Mouse (Mus musculus) heart, embryonic 16.5 days (tissue): Measurements from ENCODE around the gene Coq5. TPM values are rescaled to one million over a fixed set of nuclear protein-coding genes. Genes with fewer than 3 reads are reported as not detected.

Source experiments
- ATAC-seq: fragments of 200-750 bp; cut with Nextera tagmentation; replicated peaks from 2 replicates; pipeline ENCODE4 v1.8.0; 2017; ENCODE audit warnings: moderate number of reproducible peaks; ENCODE audit not compliant: insufficient read depth, low FRiP score; ENCODE audit errors: extremely low read depth
- H3K27ac ChIP-seq: fragments of 300-500 bp; sonication (generic); 2 replicates; pipeline ENCODE4 v1.5.1; 2014; ENCODE audit warnings: mild to moderate bottlenecking, low read length, control low read depth, moderate library complexity
- H3K27me3 ChIP-seq: fragments of 300-500 bp; sonication (generic); 2 replicates; pipeline ENCODE4 v1.6.1; 2014; ENCODE audit warnings: low read length, mixed read lengths; ENCODE audit not compliant: control insufficient read depth, insufficient read depth
- H3K36me3 ChIP-seq: fragments of 300-500 bp; sonication (generic); 2 replicates; pipeline ENCODE4 v1.6.1; 2014; ENCODE audit not compliant: control insufficient read depth, insufficient read depth
- H3K4me1 ChIP-seq: fragments of 300-500 bp; sonication (generic); 2 replicates; pipeline ENCODE4 v1.6.1; 2014; ENCODE audit warnings: low read length, mixed read lengths; ENCODE audit not compliant: control insufficient read depth, insufficient read depth
- H3K4me2 ChIP-seq: fragments of 300-500 bp; sonication (generic); 2 replicates; pipeline ENCODE4 v1.6.1; 2014; ENCODE audit warnings: low read depth, mild to moderate bottlenecking, control low read depth, low read length
- H3K4me3 ChIP-seq: fragments of 300-500 bp; sonication (generic); 2 replicates; pipeline ENCODE4 v1.5.1; 2014; ENCODE audit warnings: mild to moderate bottlenecking, control low read depth, low read length
- H3K9ac ChIP-seq: fragments of 300-500 bp; sonication (generic); 2 replicates; pipeline ENCODE4 v1.6.1; 2014; ENCODE audit warnings: low read length, control low read depth
- H3K9me3 ChIP-seq: fragments of 300-500 bp; sonication (generic); replicated peaks from 2 replicates; pipeline ENCODE4 v1.6.1; 2016; ENCODE audit warnings: low read length; ENCODE audit not compliant: control insufficient read depth
- WGBS: fragments of 180-500 bp; shearing (Covaris S2); extraction: QIAGEN DNeasy Blood & Tissue Kit; methylation state at CpG from one replicate; pipeline ENCODE4 v1.1.7; 2014; 5-methylcytosine and 5-hydroxymethylcytosine counted together
- polyA plus RNA-seq: library from polyadenylated mRNA; unstranded; fragments of >200 nt; fragmentation: Nextera tagmentation; extraction: Ambion mirVana; gene quantifications from 2 replicates; pipeline ENCODE4 v1.2.1, GENCODE M21; 2015

Gene Coq5
- polyA plus RNA-seq, 1 experiment from 2014 or later = 95.7 TPM

DNA sequence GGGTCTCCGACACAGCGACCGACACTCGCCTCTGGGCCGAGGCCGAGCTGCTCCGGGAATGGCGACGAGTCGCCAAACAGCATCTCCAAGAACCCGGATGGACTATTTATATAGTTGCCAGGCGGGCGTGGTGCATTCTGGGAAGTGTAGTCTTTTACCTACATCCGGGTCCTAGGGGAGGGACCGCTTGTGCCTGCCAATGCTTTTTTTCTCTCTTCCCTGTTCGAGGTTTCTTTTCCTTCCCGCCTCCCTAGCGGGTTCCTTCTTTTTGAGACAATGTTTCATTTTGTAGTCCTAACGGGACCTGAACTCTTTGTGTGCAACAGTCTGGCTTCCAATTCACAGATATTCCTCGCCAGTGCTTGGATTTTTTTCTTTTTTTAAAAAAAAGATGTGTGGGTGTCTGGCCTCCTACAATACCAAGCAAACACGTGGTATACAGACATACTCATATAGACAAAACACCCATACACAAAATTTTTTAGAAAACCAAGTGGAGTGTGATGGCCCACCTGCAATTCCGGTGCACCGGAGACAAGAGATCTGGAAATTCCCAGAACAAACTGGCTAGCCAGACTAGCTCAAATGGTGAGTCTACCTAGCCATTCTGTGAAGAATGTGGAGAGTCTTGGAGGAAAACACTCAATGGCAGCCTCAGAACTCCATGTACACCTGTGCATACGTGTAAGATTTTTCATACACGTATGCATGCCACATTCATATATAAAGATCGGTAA, 6.5 kb upstream of the Coq5 start, which contains the start of gene Rnf10:
Rnf10 (minus strand) TSS at position 87 of the 737 bp plus-strand sequence.
- Histone ChIP-seq H3K4me3 (peak within 1 kb of the TSS; percentile 100), H3K9me3 (no peaks in the 10 kb centered on the region), H3K4me2 (peak within 1 kb of the TSS; percentile 90), H3K27me3 (no peaks in the 10 kb centered on the region), H3K9ac (peak within 1 kb of the TSS; percentile 98), H3K4me1 (peaks cover 39% of the 10 kb centered on the region), H3K36me3 (0 out of 2 replicates have a peak, but pooled peaks cover 2% of the 10 kb centered on the region), H3K27ac (peak within 1 kb of the TSS; percentile 81)
- WGBS = 14% methylated on average over 26 of the region's 26 CpGs
- ATAC-seq = peak; percentile 91

DNA sequence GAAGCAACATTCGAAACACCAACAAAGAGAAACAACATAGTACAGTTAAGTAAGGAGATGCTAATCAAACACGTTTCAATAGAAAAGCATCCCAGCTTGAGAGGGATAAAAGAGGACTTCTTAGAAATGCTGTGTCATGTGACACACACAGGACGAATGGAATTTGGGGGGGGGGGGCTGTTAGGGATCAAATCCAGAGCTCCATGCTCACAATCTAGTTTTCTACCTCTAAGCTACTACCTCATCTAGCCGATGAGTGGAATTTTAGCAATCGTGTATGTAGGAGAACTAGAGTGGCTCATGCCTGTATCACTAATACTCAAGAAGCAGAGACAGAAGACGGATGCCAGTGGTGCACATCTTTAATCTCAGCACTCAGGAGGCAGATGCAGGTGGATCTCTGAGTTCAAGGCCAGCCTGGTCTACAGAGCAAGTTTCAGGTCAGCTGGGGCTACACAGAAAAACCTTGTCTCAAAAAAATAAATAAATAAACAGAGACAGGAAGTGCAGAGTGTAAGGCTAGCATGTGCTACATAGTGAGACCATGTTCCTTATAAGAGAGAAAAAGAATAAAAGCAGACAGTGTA, 5.8 kb upstream of the Coq5 start:
- ATAC-seq = no peak
- Histone ChIP-seq H3K9me3 (no peaks in the 10 kb centered on the region), H3K27me3 (no peaks in the 10 kb centered on the region), H3K4me2 (no peak overlapping the region), H3K9ac (peak overlapping the region; percentile 98; the same call in 1 of the 2 replicates), H3K4me1 (peaks cover 33% of the 10 kb centered on the region), H3K4me3 (no peak overlapping the region), H3K36me3 (0 out of 2 replicates have a peak, but pooled peaks cover 2% of the 10 kb centered on the region), H3K27ac (peak overlapping the region; percentile 76; the same call in 1 of the 2 replicates)
- 69% methylated on average over 6 of the region's 6 CpGs for WGBS

DNA sequence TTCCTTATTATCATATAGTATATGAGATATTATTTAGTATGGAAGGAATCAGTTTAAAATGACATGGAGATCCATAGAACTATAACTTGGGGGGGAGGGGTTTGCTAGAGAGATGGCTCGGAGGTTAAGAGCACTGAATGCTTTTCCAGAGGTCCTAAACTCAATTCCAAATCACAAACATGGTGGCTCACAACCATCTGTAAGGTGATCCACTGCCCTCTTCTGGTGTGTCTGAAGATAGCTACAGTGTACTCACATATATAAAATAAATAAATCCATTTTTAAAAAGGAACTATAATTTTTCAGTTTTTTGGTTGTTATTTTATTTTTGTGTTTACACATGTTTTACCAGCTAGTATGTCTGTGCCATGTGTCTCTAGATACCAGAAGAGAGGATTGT, 5.1 kb upstream of the Coq5 start:
- no peak for ATAC-seq
- H3K27ac ChIP-seq = no peak overlapping the region

DNA sequence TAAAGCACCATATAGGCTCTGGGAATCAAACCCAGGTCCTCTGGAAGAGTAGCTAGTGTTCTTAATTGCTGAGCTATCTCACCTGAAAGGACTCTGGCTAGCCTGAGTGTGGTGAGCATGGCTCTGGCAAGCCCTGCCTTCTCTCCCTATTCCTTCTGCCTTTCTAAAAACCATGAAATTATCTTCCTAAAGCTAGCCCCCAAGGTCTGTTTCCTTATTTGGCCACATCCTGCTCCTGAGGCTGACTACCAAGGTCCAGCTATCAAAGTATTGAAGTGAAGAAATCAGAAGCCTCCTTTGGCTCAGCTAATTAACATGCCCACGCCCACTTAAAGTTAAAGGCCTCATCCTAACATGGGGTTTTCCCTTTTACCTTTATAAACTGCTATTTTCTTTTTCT, 4.7 kb upstream of the Coq5 start:
- Histone ChIP-seq H3K36me3 (no peaks in the 10 kb centered on the region), H3K27me3 (no peaks in the 10 kb centered on the region), H3K4me2 (no peak overlapping the region), H3K4me3 (no peak overlapping the region), H3K9me3 (no peaks in the 10 kb centered on the region), H3K9ac (no peak overlapping the region), H3K4me1 (peaks cover 21% of the 10 kb centered on the region), H3K27ac (no peak overlapping the region)
- ATAC-seq = no peak
- 80% methylated on average over 1 of the region's 1 CpGs for WGBS

More for the DNA sequence above, 5.1 kb upstream of the Coq5 start:
- Histone ChIP-seq H3K4me2 (no peak overlapping the region), H3K36me3 (no peaks in the 10 kb centered on the region), H3K4me1 (peaks cover 26% of the 10 kb centered on the region), H3K9me3 (no peaks in the 10 kb centered on the region), H3K9ac (no peak overlapping the region), H3K27me3 (no peaks in the 10 kb centered on the region), H3K4me3 (no peak overlapping the region)
- WGBS = 57% methylated on average over 1 of the region's 1 CpGs

DNA sequence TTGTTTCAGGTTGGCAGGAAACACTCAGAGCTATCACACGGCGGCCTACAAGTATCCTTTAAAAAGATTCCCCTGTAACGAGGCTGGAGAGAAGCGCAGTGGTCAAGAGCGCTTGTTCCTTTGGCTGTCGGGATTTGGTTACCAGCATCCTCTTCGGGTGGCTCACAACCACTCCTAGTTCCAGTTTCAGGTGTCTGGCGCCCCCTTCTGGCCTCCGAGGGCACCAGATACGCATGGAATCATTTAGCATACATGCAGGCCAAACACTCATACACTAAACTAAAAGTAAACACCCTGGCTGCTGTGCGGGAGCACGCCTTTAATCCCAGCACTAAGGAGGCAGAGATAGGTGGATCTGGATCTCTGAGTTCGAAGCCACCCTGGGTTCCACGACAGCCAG, 3.5 kb upstream of the Coq5 start:
- H3K4me2 ChIP-seq = no peak overlapping the region
- no peak overlapping the region for H3K27ac ChIP-seq
- H3K27me3 ChIP-seq = no peaks in the 10 kb centered on the region
- no peak for ATAC-seq
- H3K9me3 ChIP-seq = no peaks in the 10 kb centered on the region
- no peaks in the 10 kb centered on the region for H3K36me3 ChIP-seq
- H3K4me1 ChIP-seq = peaks cover 14% of the 10 kb centered on the region
- 33% methylated on average over 14 of the region's 14 CpGs for WGBS
- H3K9ac ChIP-seq = no peak overlapping the region
- no peak overlapping the region for H3K4me3 ChIP-seq

DNA sequence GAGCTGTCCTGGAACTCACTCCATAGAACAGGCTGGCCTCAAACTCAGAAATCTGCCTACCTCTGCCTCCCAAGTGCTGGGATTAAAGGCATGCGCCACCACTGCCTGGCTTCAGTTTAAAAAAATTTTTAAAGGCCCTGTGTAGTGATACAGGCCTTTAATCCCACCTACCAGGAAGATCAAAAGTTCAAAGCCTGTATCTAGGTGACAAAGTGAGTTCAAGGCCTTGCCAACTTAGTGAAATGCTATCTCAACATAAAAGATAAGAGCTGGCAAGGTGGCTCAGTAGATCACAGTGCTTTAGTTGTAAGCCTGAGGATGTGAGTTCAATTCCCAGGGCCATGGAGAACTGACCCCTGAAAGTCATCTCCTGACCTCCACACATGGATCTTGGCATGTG, 1.4 kb upstream of the Coq5 start:
- Histone ChIP-seq H3K4me2 (no peak overlapping the region), H3K4me3 (no peak overlapping the region), H3K36me3 (no peaks in the 10 kb centered on the region), H3K27ac (no peak overlapping the region), H3K27me3 (no peaks in the 10 kb centered on the region), H3K4me1 (peaks cover 8% of the 10 kb centered on the region), H3K9ac (no peak overlapping the region), H3K9me3 (no peaks in the 10 kb centered on the region)
- no peak for ATAC-seq
- WGBS = 77% methylated on average over 1 of the region's 1 CpGs

DNA sequence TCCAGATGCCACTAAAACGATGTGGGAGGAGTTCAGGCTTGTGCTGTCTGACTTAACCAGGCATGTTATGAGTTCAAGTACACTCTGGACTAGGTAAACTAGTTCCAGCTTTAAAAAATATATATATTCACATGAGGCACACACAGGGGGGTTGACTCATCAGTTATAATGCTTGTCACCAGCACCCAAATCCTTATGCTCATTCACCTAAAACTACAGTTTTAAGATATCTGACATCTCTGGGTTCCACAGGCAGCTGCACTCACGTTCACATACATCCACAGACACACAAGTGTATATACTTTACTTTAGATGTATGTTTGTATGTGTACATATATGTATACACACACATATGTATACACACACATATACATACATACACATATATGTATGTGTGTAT, 681 bp upstream of the Coq5 start:
- Histone ChIP-seq H3K4me3 (no peak overlapping the region), H3K4me2 (no peak overlapping the region), H3K9me3 (no peaks in the 10 kb centered on the region), H3K27ac (no peak overlapping the region), H3K4me1 (peaks cover 5% of the 10 kb centered on the region), H3K27me3 (no peaks in the 10 kb centered on the region), H3K9ac (no peak overlapping the region), H3K36me3 (peaks cover 6% of the 10 kb centered on the region)
- 58% methylated on average over 2 of the region's 2 CpGs for WGBS
- ATAC-seq = no peak

DNA sequence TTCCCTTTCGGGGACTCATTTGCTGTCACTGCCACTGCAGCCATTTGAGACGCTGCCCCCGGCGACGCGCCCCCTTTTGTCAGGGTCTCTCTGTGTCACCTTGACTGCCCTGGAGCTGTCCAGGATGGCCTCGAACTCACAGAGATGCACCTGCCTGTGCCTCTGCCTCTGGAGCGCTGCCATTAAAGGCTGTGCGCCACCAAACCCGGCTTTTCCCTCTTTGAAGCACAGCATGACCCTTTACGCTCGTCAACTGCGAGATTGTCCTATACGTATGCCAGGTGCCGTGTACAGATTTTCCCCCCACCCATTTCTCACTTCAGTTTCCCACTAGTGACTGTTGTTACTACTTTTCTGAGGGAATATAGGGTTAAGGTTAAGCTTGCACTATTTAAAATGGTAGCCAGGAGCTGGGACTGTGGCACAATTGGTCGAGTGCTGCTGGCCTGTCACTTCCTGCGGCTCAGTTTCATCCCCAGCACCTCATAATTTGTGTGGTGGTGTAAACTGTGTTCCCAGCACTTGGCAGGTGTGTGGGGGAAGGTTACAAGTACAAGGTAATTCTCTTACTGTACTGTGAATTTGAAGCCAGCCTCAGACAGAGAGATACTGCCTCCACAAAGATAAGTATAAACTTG, 703 bp downstream of the Coq5 start:
- peak; percentile 23; the same call in 1 of the 2 replicates for ATAC-seq
- Histone ChIP-seq H3K27ac (peak overlapping the region; percentile 76), H3K27me3 (no peaks in the 10 kb centered on the region), H3K4me3 (peak overlapping the region; percentile 84), H3K36me3 (peaks cover 17% of the 10 kb centered on the region), H3K4me2 (peak overlapping the region; percentile 65), H3K9ac (peak overlapping the region; percentile 89), H3K4me1 (peaks cover 5% of the 10 kb centered on the region), H3K9me3 (no peaks in the 10 kb centered on the region)
- WGBS = 6% methylated on average over 17 of the region's 17 CpGs

DNA sequence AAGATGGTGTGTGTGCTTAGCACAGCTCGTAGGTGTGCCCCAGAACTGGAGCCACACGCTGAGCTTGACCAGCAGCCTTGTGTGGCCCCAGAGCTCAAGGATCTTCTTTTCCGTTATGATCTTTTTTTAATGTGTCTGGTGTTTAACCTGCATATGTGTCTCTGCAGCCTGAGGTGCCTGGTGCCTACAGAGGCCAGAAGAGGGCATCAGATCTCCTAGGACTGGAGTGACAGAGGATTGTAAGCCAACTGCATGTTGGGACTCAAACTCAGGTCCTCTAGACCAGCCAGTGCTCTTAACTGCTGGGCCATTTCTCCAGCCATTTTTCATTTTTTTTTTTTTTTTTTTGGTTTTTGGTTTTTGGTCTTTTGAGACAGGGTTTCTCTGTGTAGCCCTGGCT, 5.3 kb downstream of the Coq5 start:
- no peak for ATAC-seq
- Histone ChIP-seq H3K4me2 (no peak overlapping the region), H3K4me1 (peaks cover 10% of the 10 kb centered on the region), H3K9ac (no peak overlapping the region), H3K27me3 (no peaks in the 10 kb centered on the region), H3K4me3 (no peak overlapping the region), H3K36me3 (peaks cover 26% of the 10 kb centered on the region), H3K9me3 (no peaks in the 10 kb centered on the region), H3K27ac (no peak overlapping the region)
- 94% methylated on average over 3 of the region's 3 CpGs for WGBS
